Mouse (Mus musculus) stomach, postnatal 0 days (tissue): ENCODE measurements at regions not wholly inside any gene's neighbourhood (a gene's known extent, or its start where the extent isn't known, plus 50 kb on each side); places are given as distances from the start of the nearest gene placed in this dataset.

Experiments used
- CTCF ChIP-seq: IDR thresholded peaks from 2 replicates; pipeline ENCODE4 v1.5.1; 2016; ENCODE audit warnings: antibody characterized with exemption, low read depth, mild to moderate bottlenecking, moderate library complexity
- EP300 ChIP-seq: optimal IDR thresholded peaks from 2 replicates; pipeline ENCODE3; 2016; ENCODE audit warnings: antibody characterized with exemption

DNA sequence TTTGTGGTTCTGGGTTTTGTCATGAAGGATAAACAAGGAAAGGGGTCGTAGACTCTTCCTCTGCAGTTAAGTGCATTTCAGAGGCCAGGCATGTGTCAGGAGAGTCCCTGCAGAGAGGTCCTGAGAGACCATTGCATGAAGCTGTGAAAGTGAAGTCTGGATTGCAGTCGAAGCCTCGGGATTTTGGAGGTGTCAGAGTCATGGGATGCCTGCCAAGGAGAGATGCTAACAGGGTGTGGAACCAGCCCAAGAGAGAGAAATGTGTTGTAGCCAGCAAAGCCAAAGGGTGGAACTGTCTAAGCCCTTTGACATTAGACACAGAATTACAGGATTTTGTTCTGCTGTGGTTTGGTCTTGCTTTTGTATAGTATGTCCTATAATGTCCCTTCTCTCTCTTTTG is 164.7 kb upstream of the N4bp1 start:
- TF ChIP-seq CTCF (no peak), EP300 (no peak)
